Mouse (Mus musculus) midbrain, embryonic 10.5 days (tissue): ENCODE data around the gene Atxn3. TPM values are rescaled to one million over a fixed set of nuclear protein-coding genes. Genes with fewer than 3 reads are reported as not detected.

ENCODE experiments used
- DNase-seq: peaks from one replicate; pipeline ENCODE4 v3.0.0-alpha.2; 2017; ENCODE audit warnings: low spot score
- H3K27ac ChIP-seq: fragments of 300-500 bp; sonication (generic); replicated peaks from 2 replicates; pipeline ENCODE4 v1.5.1; 2016; ENCODE audit warnings: mild to moderate bottlenecking
- H3K27me3 ChIP-seq: fragments of 300-500 bp; sonication (generic); 2 replicates; pipeline ENCODE4 v1.6.1; 2016; ENCODE audit warnings: low read depth, mild to moderate bottlenecking; ENCODE audit not compliant: poor library complexity, severe bottlenecking
- H3K36me3 ChIP-seq: fragments of 300-500 bp; sonication (generic); 2 replicates; pipeline ENCODE4 v1.6.1; 2016; ENCODE audit warnings: mild to moderate bottlenecking, moderate library complexity
- H3K4me1 ChIP-seq: fragments of 300-500 bp; sonication (generic); 2 replicates; pipeline ENCODE4 v1.6.1; 2016
- H3K4me3 ChIP-seq: fragments of 300-500 bp; sonication (generic); 2 replicates; pipeline ENCODE4 v1.5.1; 2016; ENCODE audit warnings: mild to moderate bottlenecking, moderate library complexity
- H3K9me3 ChIP-seq: fragments of 300-500 bp; sonication (generic); replicated peaks from 2 replicates; pipeline ENCODE4 v1.6.1; 2016; ENCODE audit warnings: mild to moderate bottlenecking
- WGBS: fragments of 180-500 bp; shearing (Covaris S2); methylation state at CpG from one replicate; pipeline ENCODE4 v1.1.7; 2016; 5-methylcytosine and 5-hydroxymethylcytosine counted together
- polyA plus RNA-seq: library from polyadenylated mRNA; unstranded; fragments of >200 nt; fragmentation: Nextera tagmentation; extraction: Ambion mirVana; gene quantifications from 2 replicates; pipeline ENCODE4 v1.2.1, GENCODE M21; 2016

Gene Atxn3
- polyA plus RNA-seq, 1 experiment from 2014 or later = 14.4 TPM

- no peak for DNase-seq
- no peak overlapping the region for H3K4me3 ChIP-seq
- no peak overlapping the region for H3K27ac ChIP-seq
- no peaks in the 10 kb centered on the region for H3K27me3 ChIP-seq
- H3K36me3 ChIP-seq = peaks cover 58% of the 10 kb centered on the region
- no peaks in the 10 kb centered on the region for H3K4me1 ChIP-seq
- no peaks in the 10 kb centered on the region for H3K9me3 ChIP-seq
- WGBS = 90% methylated on average over 3 of the region's 3 CpGs
These were observed 53.9 kb downstream of the Atxn3 start for GRCm38 (mm10) chr12:101904170-101904569.

- Histone ChIP-seq H3K27ac (no peak overlapping the region), H3K4me3 (no peak overlapping the region), H3K27me3 (no peaks in the 10 kb centered on the region), H3K9me3 (no peaks in the 10 kb centered on the region), H3K4me1 (no peaks in the 10 kb centered on the region), H3K36me3 (peaks cover 37% of the 10 kb centered on the region)
- DNase-seq = no peak
- 84% methylated on average over 2 of the region's 2 CpGs for WGBS
These were observed 58.3 kb downstream of the Atxn3 start for GRCm38 (mm10) chr12:101899671-101900245.

GRCm38 (mm10) chr12:101898966-101899365 is 59.1 kb downstream of the Atxn3 start:
- H3K4me1 ChIP-seq = no peaks in the 10 kb centered on the region
- no peak overlapping the region for H3K27ac ChIP-seq
- H3K9me3 ChIP-seq = no peaks in the 10 kb centered on the region
- no peak for DNase-seq
- WGBS = 97% methylated on average over 8 of the region's 8 CpGs
- H3K36me3 ChIP-seq = peaks cover 43% of the 10 kb centered on the region
- H3K27me3 ChIP-seq = no peaks in the 10 kb centered on the region
- no peak overlapping the region for H3K4me3 ChIP-seq

GRCm38 (mm10) chr12:101897113-101897512 is 60.9 kb downstream of the Atxn3 start:
- Histone ChIP-seq H3K27ac (no peak overlapping the region), H3K4me1 (no peaks in the 10 kb centered on the region), H3K4me3 (no peak overlapping the region), H3K27me3 (no peaks in the 10 kb centered on the region), H3K36me3 (peaks cover 53% of the 10 kb centered on the region), H3K9me3 (no peaks in the 10 kb centered on the region)
- no peak for DNase-seq
- WGBS = 83% methylated on average over 7 of the region's 7 CpGs

GRCm38 (mm10) chr12:101893296-101893695 is 64.8 kb downstream of the Atxn3 start:
- H3K4me1 ChIP-seq = no peaks in the 10 kb centered on the region
- no peak overlapping the region for H3K27ac ChIP-seq
- 87% methylated on average over 8 of the region's 8 CpGs for WGBS
- H3K4me3 ChIP-seq = no peak overlapping the region
- H3K36me3 ChIP-seq = peaks cover 54% of the 10 kb centered on the region
- no peaks in the 10 kb centered on the region for H3K9me3 ChIP-seq
- H3K27me3 ChIP-seq = no peaks in the 10 kb centered on the region
- no peak for DNase-seq

GRCm38 (mm10) chr12:101892832-101893231 is 65.2 kb downstream of the Atxn3 start:
- no peak overlapping the region for H3K27ac ChIP-seq
- peaks cover 57% of the 10 kb centered on the region for H3K36me3 ChIP-seq
- H3K4me1 ChIP-seq = no peaks in the 10 kb centered on the region
- 84% methylated on average over 2 of the region's 2 CpGs for WGBS
- H3K9me3 ChIP-seq = no peaks in the 10 kb centered on the region
- no peaks in the 10 kb centered on the region for H3K27me3 ChIP-seq
- DNase-seq = no peak
- H3K4me3 ChIP-seq = no peak overlapping the region

- no peak for DNase-seq
- Histone ChIP-seq H3K9me3 (no peaks in the 10 kb centered on the region), H3K27me3 (no peaks in the 10 kb centered on the region), H3K27ac (no peak overlapping the region), H3K36me3 (peaks cover 66% of the 10 kb centered on the region), H3K4me3 (no peak overlapping the region), H3K4me1 (no peaks in the 10 kb centered on the region)
- WGBS = 92% methylated on average over 5 of the region's 5 CpGs
These were observed 67.0 kb downstream of the Atxn3 start for GRCm38 (mm10) chr12:101891066-101891465.

- Histone ChIP-seq H3K4me3 (no peak overlapping the region), H3K27ac (no peak overlapping the region), H3K27me3 (no peaks in the 10 kb centered on the region), H3K36me3 (peaks cover 78% of the 10 kb centered on the region), H3K4me1 (no peaks in the 10 kb centered on the region), H3K9me3 (no peaks in the 10 kb centered on the region)
- no peak for DNase-seq
- WGBS = 97% methylated on average over 3 of the region's 3 CpGs
These were observed 68.7 kb downstream of the Atxn3 start for GRCm38 (mm10) chr12:101889351-101889750.

- Histone ChIP-seq H3K36me3 (peaks cover 79% of the 10 kb centered on the region), H3K9me3 (no peaks in the 10 kb centered on the region), H3K27me3 (no peaks in the 10 kb centered on the region), H3K4me1 (no peaks in the 10 kb centered on the region), H3K4me3 (no peak overlapping the region), H3K27ac (no peak overlapping the region)
- no peak for DNase-seq
- 94% methylated on average over 2 of the region's 2 CpGs for WGBS
These were observed 69.7 kb downstream of the Atxn3 start for GRCm38 (mm10) chr12:101888312-101888711.

GRCm38 (mm10) chr12:101884926-101885325 is 73.1 kb downstream of the Atxn3 start:
- 96% methylated on average over 7 of the region's 7 CpGs for WGBS
- H3K27me3 ChIP-seq = no peaks in the 10 kb centered on the region
- H3K4me1 ChIP-seq = no peaks in the 10 kb centered on the region
- H3K9me3 ChIP-seq = no peaks in the 10 kb centered on the region
- H3K36me3 ChIP-seq = peaks cover 75% of the 10 kb centered on the region
- H3K4me3 ChIP-seq = no peak overlapping the region
- DNase-seq = no peak
- H3K27ac ChIP-seq = no peak overlapping the region

GRCm38 (mm10) chr12:101876374-101876773 is 81.7 kb downstream of the Atxn3 start:
- DNase-seq = no peak
- Histone ChIP-seq H3K27me3 (no peaks in the 10 kb centered on the region), H3K4me1 (no peaks in the 10 kb centered on the region), H3K36me3 (peaks cover 67% of the 10 kb centered on the region), H3K9me3 (no peaks in the 10 kb centered on the region), H3K27ac (no peak overlapping the region), H3K4me3 (no peak overlapping the region)
- 90% methylated on average over 2 of the region's 2 CpGs for WGBS

GRCm38 (mm10) chr12:101875107-101875506 is 82.9 kb downstream of the Atxn3 start:
- H3K36me3 ChIP-seq = peaks cover 69% of the 10 kb centered on the region
- no peaks in the 10 kb centered on the region for H3K27me3 ChIP-seq
- no peaks in the 10 kb centered on the region for H3K9me3 ChIP-seq
- no peak overlapping the region for H3K27ac ChIP-seq
- no peak for DNase-seq
- 83% methylated on average over 1 of the region's 1 CpGs for WGBS
- no peak overlapping the region for H3K4me3 ChIP-seq
- no peaks in the 10 kb centered on the region for H3K4me1 ChIP-seq
